Mouse (Mus musculus) heart, embryonic 13.5 days (tissue): ENCODE data around the gene Pkhd1. TPM values are rescaled to one million over a fixed set of nuclear protein-coding genes. Genes with fewer than 3 reads are reported as not detected.

Source experiments
- ATAC-seq: fragments of 200-750 bp; cut with Nextera tagmentation; 2 replicates; pipeline ENCODE4 v1.8.0; 2017; ENCODE audit warnings: moderate TSS enrichment; ENCODE audit not compliant: insufficient number of reproducible peaks, low FRiP score, low TSS enrichment; ENCODE audit errors: extremely low read depth
- H3K27ac ChIP-seq: fragments of 300-500 bp; sonication (generic); replicated peaks from 2 replicates; pipeline ENCODE4 v1.5.1; 2015; ENCODE audit warnings: moderate library complexity, mild to moderate bottlenecking, inconsistent platforms
- H3K27me3 ChIP-seq: fragments of 300-500 bp; sonication (generic); replicated peaks from 2 replicates; pipeline ENCODE4 v1.6.1; 2015; ENCODE audit warnings: mild to moderate bottlenecking, inconsistent platforms
- H3K36me3 ChIP-seq: fragments of 300-500 bp; sonication (generic); 2 replicates; pipeline ENCODE4 v1.6.1; 2015; ENCODE audit warnings: mild to moderate bottlenecking, inconsistent platforms
- H3K4me1 ChIP-seq: fragments of 300-500 bp; sonication (generic); 2 replicates; pipeline ENCODE4 v1.6.1; 2015; ENCODE audit warnings: inconsistent platforms
- H3K4me2 ChIP-seq: fragments of 300-500 bp; sonication (generic); 2 replicates; pipeline ENCODE4 v1.6.1; 2015; ENCODE audit warnings: inconsistent platforms, mild to moderate bottlenecking, moderate library complexity
- H3K4me3 ChIP-seq: fragments of 300-500 bp; sonication (generic); 2 replicates; pipeline ENCODE4 v1.5.1; 2015; ENCODE audit warnings: moderate library complexity, mild to moderate bottlenecking, inconsistent platforms
- H3K9ac ChIP-seq: fragments of 300-500 bp; sonication (generic); 2 replicates; pipeline ENCODE4 v1.6.1; 2015; ENCODE audit warnings: inconsistent platforms, mild to moderate bottlenecking, moderate library complexity
- H3K9me3 ChIP-seq: fragments of 300-500 bp; sonication (generic); 2 replicates; pipeline ENCODE4 v1.6.1; 2016; ENCODE audit warnings: inconsistent platforms
- WGBS: fragments of 180-500 bp; shearing (Covaris S2); methylation state at CpG from one replicate; pipeline ENCODE4 v1.1.7; 2015; ENCODE audit warnings: mixed read lengths; 5-methylcytosine and 5-hydroxymethylcytosine counted together
- polyA plus RNA-seq: library from polyadenylated mRNA; unstranded; fragments of >200 nt; fragmentation: Nextera tagmentation; extraction: Ambion mirVana; gene quantifications from 2 replicates; pipeline ENCODE4 v1.2.1, GENCODE M21; 2015

The Pkhd1 gene
- 0.08 TPM in 1 of 2 replicates, not detected in the other for polyA plus RNA-seq

DNA sequence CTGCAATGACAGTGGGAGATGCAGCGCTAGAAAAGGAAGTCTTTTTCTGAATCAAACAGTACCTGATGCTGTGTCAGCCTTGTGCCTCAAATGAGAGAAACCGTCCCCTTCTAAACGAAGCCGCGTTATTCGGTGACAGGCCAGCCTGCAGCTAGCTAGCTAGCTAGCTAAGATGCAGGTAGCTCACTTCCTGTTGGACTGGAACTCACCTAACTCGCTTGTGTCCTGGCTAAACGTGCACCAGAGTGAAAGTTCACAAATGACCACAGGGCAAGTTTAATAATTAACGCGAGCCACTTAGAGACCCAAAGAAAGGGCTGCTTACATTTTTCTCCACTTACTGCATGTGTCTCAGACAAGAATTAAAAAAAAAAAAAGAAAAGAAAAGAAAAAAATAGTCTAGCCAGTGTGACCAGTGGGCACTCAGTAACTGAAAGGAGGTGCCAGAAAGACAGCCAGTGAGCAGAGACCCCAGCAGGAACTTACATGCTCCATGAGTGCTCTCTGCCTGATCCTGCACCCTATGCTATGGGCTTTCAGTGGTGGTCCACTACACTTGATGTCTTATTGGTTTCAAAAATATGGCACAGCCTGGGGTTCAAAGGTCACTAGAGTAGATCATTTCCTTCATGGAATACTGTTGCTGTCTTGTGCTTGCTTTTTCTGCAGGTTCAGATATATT, at the start of gene Pkhd1:
TSS of gene Pkhd1 (minus strand) at position 216 of the 682 bp plus-strand sequence.
- H3K4me1 ChIP-seq, result no peaks in the 10 kb centered on the region
- H3K27ac ChIP-seq, result no peak within 1 kb of the TSS
- H3K4me3 ChIP-seq, result no peak within 1 kb of the TSS
- 70% methylated on average over 10 of the region's 10 CpGs for WGBS
- no peak within 1 kb of the TSS for H3K9ac ChIP-seq
- no peaks in the 10 kb centered on the region for H3K9me3 ChIP-seq
- H3K36me3 ChIP-seq, result no peaks in the 10 kb centered on the region
- no peak for ATAC-seq
- H3K27me3 ChIP-seq, result no peaks in the 10 kb centered on the region
- no peak within 1 kb of the TSS for H3K4me2 ChIP-seq

- ATAC-seq, result no peak
- H3K9ac ChIP-seq, result no peak overlapping the region
- H3K4me3 ChIP-seq, result no peak overlapping the region
- no peaks in the 10 kb centered on the region for H3K9me3 ChIP-seq
- no peak overlapping the region for H3K4me2 ChIP-seq
- no peaks in the 10 kb centered on the region for H3K36me3 ChIP-seq
- WGBS, result 63% methylated on average over 7 of the region's 7 CpGs
- H3K4me1 ChIP-seq, result no peaks in the 10 kb centered on the region
- no peaks in the 10 kb centered on the region for H3K27me3 ChIP-seq
- H3K27ac ChIP-seq, result no peak overlapping the region
Observed at GRCm38 (mm10) chr1:20667567-20667966, 49.7 kb upstream of the Pkhd1 start.

GRCm38 (mm10) chr1:20666233-20666632, 48.4 kb upstream of the Pkhd1 start:
- no peaks in the 10 kb centered on the region for H3K9me3 ChIP-seq
- H3K27me3 ChIP-seq, result no peaks in the 10 kb centered on the region
- no peak overlapping the region for H3K27ac ChIP-seq
- H3K9ac ChIP-seq, result no peak overlapping the region
- 70% methylated on average over 2 of the region's 2 CpGs for WGBS
- H3K4me3 ChIP-seq, result no peak overlapping the region
- no peak overlapping the region for H3K4me2 ChIP-seq
- no peaks in the 10 kb centered on the region for H3K36me3 ChIP-seq
- H3K4me1 ChIP-seq, result no peaks in the 10 kb centered on the region
- ATAC-seq, result no peak

DNA sequence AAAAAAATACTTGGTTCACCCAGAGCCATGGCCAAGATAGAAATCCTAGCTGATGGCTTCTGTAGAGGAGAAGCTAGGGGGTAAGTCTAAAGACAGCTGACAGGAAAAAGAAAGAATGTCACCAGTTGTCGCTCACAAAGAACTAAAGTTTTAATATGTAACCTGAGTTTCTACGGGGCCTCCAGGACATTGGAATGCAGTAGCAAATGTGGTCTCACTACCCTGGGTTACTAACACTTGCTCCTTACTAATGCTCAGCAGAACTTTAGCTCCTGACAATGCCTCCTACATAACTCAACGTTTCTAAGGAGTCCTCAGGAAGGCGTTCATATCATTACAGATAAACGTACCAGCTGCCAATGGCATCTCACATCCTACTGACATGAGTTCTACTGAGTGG, 37.2 kb upstream of the Pkhd1 start:
- no peak for ATAC-seq

DNA sequence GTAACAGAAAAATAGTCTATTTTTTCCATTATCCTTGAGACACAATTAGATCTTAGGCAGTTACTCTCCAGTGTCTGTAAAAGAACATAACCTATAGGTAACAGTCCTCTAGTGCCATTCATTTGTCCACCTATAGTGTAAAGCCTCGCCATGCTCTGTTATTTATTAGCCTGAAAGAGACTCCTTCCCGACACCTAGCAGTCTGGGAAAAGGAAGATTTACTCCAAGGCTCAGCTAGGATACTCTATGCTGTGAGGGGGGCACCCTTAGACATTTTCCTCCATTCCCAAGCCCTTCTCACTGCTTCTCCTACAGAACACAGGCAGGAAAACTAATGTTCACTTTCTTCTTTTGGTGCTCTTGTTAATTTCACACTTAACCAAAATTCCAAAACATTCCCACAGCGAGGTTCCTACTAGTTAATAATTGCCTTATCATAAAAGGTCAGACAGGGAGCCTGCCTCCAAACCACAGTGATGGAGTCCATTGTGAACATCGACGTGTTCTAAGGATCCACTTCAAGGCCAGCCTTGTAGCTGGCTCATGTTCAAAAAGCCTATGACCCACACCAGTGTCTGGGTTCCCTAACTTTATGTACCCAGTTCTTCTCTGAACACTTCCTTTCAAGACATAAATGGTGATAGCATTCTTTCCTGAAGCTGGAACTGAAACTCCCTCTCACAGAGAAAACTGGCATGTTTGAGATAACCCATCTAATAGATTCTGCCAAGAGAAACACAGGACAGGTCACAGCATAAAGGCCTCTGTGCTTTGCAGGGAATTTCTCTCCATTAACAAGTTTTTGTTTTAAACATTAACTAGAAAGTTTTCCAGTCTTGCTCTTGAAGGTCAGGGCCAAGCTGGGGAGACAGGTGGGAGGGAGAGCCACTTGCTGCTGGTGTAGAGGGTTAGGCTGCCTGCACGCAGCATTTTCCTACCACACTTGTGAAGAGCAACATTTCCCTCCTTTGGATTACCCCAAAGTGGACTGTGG, 35.9 kb upstream of the Pkhd1 start:
- no peak overlapping the region for H3K9ac ChIP-seq
- H3K27ac ChIP-seq, result no peak overlapping the region
- peaks cover 3% of the 10 kb centered on the region; the same call in 1 of the 2 replicates for H3K4me1 ChIP-seq
- no peak overlapping the region for H3K4me3 ChIP-seq
- no peaks in the 10 kb centered on the region for H3K9me3 ChIP-seq
- H3K36me3 ChIP-seq, result no peaks in the 10 kb centered on the region
- 51% methylated on average over 6 of the region's 6 CpGs for WGBS
- H3K27me3 ChIP-seq, result no peaks in the 10 kb centered on the region
- no peak overlapping the region for H3K4me2 ChIP-seq
- ATAC-seq, result no peak

More for the DNA sequence above, 37.2 kb upstream of the Pkhd1 start:
- Histone ChIP-seq H3K9ac (no peak overlapping the region), H3K4me2 (no peak overlapping the region), H3K36me3 (no peaks in the 10 kb centered on the region), H3K4me3 (no peak overlapping the region), H3K27ac (no peak overlapping the region), H3K4me1 (peaks cover 3% of the 10 kb centered on the region; the same call in 1 of the 2 replicates), H3K9me3 (no peaks in the 10 kb centered on the region), H3K27me3 (no peaks in the 10 kb centered on the region)
- WGBS, result 52% methylated on average over 5 of the region's 5 CpGs

GRCm38 (mm10) chr1:20634856-20635255, 17.0 kb upstream of the Pkhd1 start:
- no peak overlapping the region for H3K4me3 ChIP-seq
- H3K9ac ChIP-seq, result no peak overlapping the region
- no peak overlapping the region for H3K27ac ChIP-seq
- no peak overlapping the region for H3K4me2 ChIP-seq
- WGBS, result 60% methylated on average over 2 of the region's 2 CpGs
- H3K27me3 ChIP-seq, result no peaks in the 10 kb centered on the region
- H3K4me1 ChIP-seq, result no peaks in the 10 kb centered on the region
- no peaks in the 10 kb centered on the region for H3K36me3 ChIP-seq
- H3K9me3 ChIP-seq, result no peaks in the 10 kb centered on the region
- ATAC-seq, result no peak

GRCm38 (mm10) chr1:20633276-20633869, 15.5 kb upstream of the Pkhd1 start:
- no peaks in the 10 kb centered on the region for H3K36me3 ChIP-seq
- no peaks in the 10 kb centered on the region for H3K27me3 ChIP-seq
- H3K4me3 ChIP-seq, result no peak overlapping the region
- 61% methylated on average over 7 of the region's 7 CpGs for WGBS
- H3K27ac ChIP-seq, result no peak overlapping the region
- H3K4me2 ChIP-seq, result no peak overlapping the region
- no peaks in the 10 kb centered on the region for H3K9me3 ChIP-seq
- no peak for ATAC-seq
- no peak overlapping the region for H3K9ac ChIP-seq
- no peaks in the 10 kb centered on the region for H3K4me1 ChIP-seq

GRCm38 (mm10) chr1:20624564-20624963, 6.7 kb upstream of the Pkhd1 start:
- 75% methylated on average over 3 of the region's 3 CpGs for WGBS
- no peaks in the 10 kb centered on the region for H3K36me3 ChIP-seq
- H3K27me3 ChIP-seq, result no peaks in the 10 kb centered on the region

DNA sequence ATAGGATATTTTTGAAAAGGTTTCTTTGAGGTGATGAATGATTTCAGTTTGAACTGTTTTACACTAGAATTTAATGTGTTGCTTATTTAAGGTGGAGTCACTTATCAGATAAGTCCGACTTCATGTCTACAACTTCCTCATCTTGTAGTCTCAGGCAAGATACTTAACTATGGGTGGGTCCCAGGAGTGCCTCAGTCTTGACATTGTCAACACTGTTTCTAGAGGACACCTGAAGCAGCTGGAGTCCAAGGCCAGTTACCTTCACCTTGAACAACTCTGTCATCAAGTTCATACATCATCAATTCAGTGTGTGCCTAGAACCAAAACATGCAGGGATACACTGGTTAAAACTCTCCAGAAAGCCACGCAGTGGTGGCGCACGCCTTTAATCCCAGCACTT, 5.5 kb upstream of the Pkhd1 start:
- H3K9me3 ChIP-seq, result no peaks in the 10 kb centered on the region; the same call in 1 of the 2 replicates
- H3K9ac ChIP-seq, result no peak overlapping the region
- no peaks in the 10 kb centered on the region for H3K36me3 ChIP-seq
- H3K4me2 ChIP-seq, result no peak overlapping the region
- no peak overlapping the region for H3K4me3 ChIP-seq
- no peak for ATAC-seq
- 74% methylated on average over 4 of the region's 4 CpGs for WGBS
- H3K27ac ChIP-seq, result no peak overlapping the region
- no peaks in the 10 kb centered on the region for H3K4me1 ChIP-seq
- H3K27me3 ChIP-seq, result no peaks in the 10 kb centered on the region

More at GRCm38 (mm10) chr1:20624564-20624963, 6.7 kb upstream of the Pkhd1 start:
- Histone ChIP-seq H3K9me3 (no peaks in the 10 kb centered on the region; the same call in 1 of the 2 replicates), H3K4me1 (no peaks in the 10 kb centered on the region), H3K27ac (no peak overlapping the region), H3K4me2 (no peak overlapping the region), H3K4me3 (no peak overlapping the region), H3K9ac (no peak overlapping the region)
- ATAC-seq, result no peak

GRCm38 (mm10) chr1:20620611-20621010, 2.7 kb upstream of the Pkhd1 start:
- Histone ChIP-seq H3K36me3 (no peaks in the 10 kb centered on the region), H3K27ac (no peak overlapping the region)
- no peak for ATAC-seq

DNA sequence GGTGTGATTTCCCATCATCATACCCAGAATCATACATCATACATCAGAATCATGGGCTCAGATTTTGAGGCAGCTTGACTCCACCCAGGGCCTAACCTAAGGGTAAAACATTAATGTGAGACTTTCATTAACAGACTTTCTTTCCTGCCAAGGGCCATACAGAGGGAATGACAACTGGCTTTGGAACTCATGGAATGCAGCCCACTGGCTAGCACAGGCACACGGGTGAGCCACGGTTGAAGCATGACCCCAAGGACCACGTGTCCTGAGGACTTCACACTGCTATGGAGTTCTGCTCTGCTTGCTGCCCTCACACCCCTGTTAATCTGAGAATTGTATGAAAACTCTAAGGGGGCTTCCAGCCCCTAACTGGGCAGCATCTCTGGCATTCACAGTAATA, 1.5 kb upstream of the Pkhd1 start:
- H3K36me3 ChIP-seq, result no peaks in the 10 kb centered on the region
- H3K4me1 ChIP-seq, result no peaks in the 10 kb centered on the region
- H3K4me3 ChIP-seq, result no peak overlapping the region
- no peak for ATAC-seq
- H3K27me3 ChIP-seq, result no peaks in the 10 kb centered on the region
- no peak overlapping the region for H3K4me2 ChIP-seq
- WGBS, result 34% methylated on average over 3 of the region's 3 CpGs
- H3K27ac ChIP-seq, result no peak overlapping the region
- H3K9me3 ChIP-seq, result no peaks in the 10 kb centered on the region
- no peak overlapping the region for H3K9ac ChIP-seq

More at GRCm38 (mm10) chr1:20620611-20621010, 2.7 kb upstream of the Pkhd1 start:
- no peaks in the 10 kb centered on the region for H3K4me1 ChIP-seq
- no peak overlapping the region for H3K4me2 ChIP-seq
- H3K9me3 ChIP-seq, result no peaks in the 10 kb centered on the region
- no peaks in the 10 kb centered on the region for H3K27me3 ChIP-seq
- H3K9ac ChIP-seq, result no peak overlapping the region
- no peak overlapping the region for H3K4me3 ChIP-seq
- WGBS, result 42% methylated on average over 2 of the region's 2 CpGs
